Mouse (Mus musculus): ENCODE measurements at regions not wholly inside any gene's neighbourhood (a gene's known extent, or its start where the extent isn't known, plus 50 kb on each side); places are given as distances from the start of the nearest gene placed in this dataset.

GRCm38 (mm10) chr2:167821186-167821585, 110.7 kb upstream of the Ptpn1 start:
- DNase-seq = no peak

GRCm38 (mm10) chr2:167818799-167819198, 113.1 kb upstream of the Ptpn1 start:
- DNase-seq = no peak

- no peak for DNase-seq
Observed at GRCm38 (mm10) chr2:167817030-167817429, 114.8 kb upstream of the Ptpn1 start.

GRCm38 (mm10) chr2:167815123-167815522, 116.7 kb upstream of the Ptpn1 start:
- no peak for DNase-seq

- DNase-seq = no peak
Observed at GRCm38 (mm10) chr2:167809256-167809655, 119.6 kb upstream of the Tmem189 start.

GRCm38 (mm10) chr2:167805629-167806304, 116.1 kb upstream of the Tmem189 start:
- DNase-seq = no peak

- no peak for DNase-seq
Observed at GRCm38 (mm10) chr2:167804493-167805227, 115.0 kb upstream of the Tmem189 start.

- no peak for DNase-seq
Observed at GRCm38 (mm10) chr2:167802494-167802893, 112.9 kb upstream of the Tmem189 start.

GRCm38 (mm10) chr2:167801389-167801788, 111.8 kb upstream of the Tmem189 start:
- no peak for DNase-seq

- DNase-seq = no peak
Observed at GRCm38 (mm10) chr2:167800648-167801245, 111.1 kb upstream of the Tmem189 start.

GRCm38 (mm10) chr2:167799629-167800387, 110.2 kb upstream of the Tmem189 start:
- peak; percentile 59 for DNase-seq

GRCm38 (mm10) chr2:167798969-167799513, 109.4 kb upstream of the Tmem189 start:
- no peak for DNase-seq

GRCm38 (mm10) chr2:167798076-167798782, 108.6 kb upstream of the Tmem189 start:
- DNase-seq = no peak

- peak; percentile 51 for DNase-seq
Observed at GRCm38 (mm10) chr2:167795491-167795890, 105.9 kb upstream of the Tmem189 start.

GRCm38 (mm10) chr2:167793916-167794315, 104.3 kb upstream of the Tmem189 start:
- DNase-seq = no peak

GRCm38 (mm10) chr2:167792753-167793152, 103.1 kb upstream of the Tmem189 start:
- DNase-seq = no peak

- no peak for DNase-seq
Observed at GRCm38 (mm10) chr2:167792330-167792729, 102.7 kb upstream of the Tmem189 start.

- peak; percentile 65 for DNase-seq
Observed at GRCm38 (mm10) chr2:167789471-167789923, 99.9 kb upstream of the Tmem189 start.

- no peak for DNase-seq
Observed at GRCm38 (mm10) chr2:167786951-167787350, 97.3 kb upstream of the Tmem189 start.

GRCm38 (mm10) chr2:167784353-167784752, 94.7 kb upstream of the Tmem189 start:
- no peak for DNase-seq

- no peak for DNase-seq
Observed at GRCm38 (mm10) chr2:167783374-167783773, 93.8 kb upstream of the Tmem189 start.
